Mouse (Mus musculus): ENCODE data around the gene Ano6. TPM values are rescaled to one million over a fixed set of nuclear protein-coding genes. Genes with fewer than 3 reads are reported as not detected.

Gene Ano6
- total RNA-seq, 1 experiment from 2014 or later: 57.2 TPM

GRCm38 (mm10) chr15:95827465-95827971 is 36.9 kb downstream of the Ano6 start:
- DNase-seq: peak; percentile 31

GRCm38 (mm10) chr15:95828018-95828646 is 37.5 kb downstream of the Ano6 start:
- DNase-seq: peak; percentile 47

- peak; percentile 39 for DNase-seq
Measured at GRCm38 (mm10) chr15:95828647-95829254, 38.1 kb downstream of the Ano6 start.

GRCm38 (mm10) chr15:95829553-95830205 is 39.0 kb downstream of the Ano6 start:
- no peak for DNase-seq

- no peak for DNase-seq
Measured at GRCm38 (mm10) chr15:95830206-95830560, 39.5 kb downstream of the Ano6 start.

GRCm38 (mm10) chr15:95833292-95833691 is 42.6 kb downstream of the Ano6 start:
- DNase-seq: no peak

GRCm38 (mm10) chr15:95836077-95836476 is 45.4 kb downstream of the Ano6 start:
- DNase-seq: no peak

GRCm38 (mm10) chr15:95836646-95837434 is 46.2 kb downstream of the Ano6 start:
- DNase-seq: no peak

GRCm38 (mm10) chr15:95837570-95837969 is 46.9 kb downstream of the Ano6 start:
- no peak for DNase-seq

- no peak for DNase-seq
Measured at GRCm38 (mm10) chr15:95838171-95839020, 47.8 kb downstream of the Ano6 start.

- DNase-seq: no peak
Measured at GRCm38 (mm10) chr15:95839789-95840188, 49.1 kb downstream of the Ano6 start.

GRCm38 (mm10) chr15:95843183-95843949 is 52.7 kb downstream of the Ano6 start:
- no peak for DNase-seq

- no peak for DNase-seq
Measured at GRCm38 (mm10) chr15:95844412-95844811, 53.8 kb downstream of the Ano6 start.

GRCm38 (mm10) chr15:95846102-95846501 is 55.5 kb downstream of the Ano6 start:
- DNase-seq: no peak

- DNase-seq: peak; percentile 71
Measured at GRCm38 (mm10) chr15:95848493-95849064, 57.9 kb downstream of the Ano6 start.

GRCm38 (mm10) chr15:95849513-95850411 is 59.1 kb downstream of the Ano6 start:
- DNase-seq: no peak

- no peak for DNase-seq
Measured at GRCm38 (mm10) chr15:95850546-95850945, 59.9 kb downstream of the Ano6 start.

GRCm38 (mm10) chr15:95855051-95855844 is 64.6 kb downstream of the Ano6 start:
- DNase-seq: no peak

GRCm38 (mm10) chr15:95855953-95856352 is 65.3 kb downstream of the Ano6 start:
- no peak for DNase-seq
